Mouse (Mus musculus): Measurements from ENCODE around the gene Oosp1. TPM values are rescaled to one million over a fixed set of nuclear protein-coding genes. Genes with fewer than 3 reads are reported as not detected.

Gene Oosp1
- not detected in 2 replicates for polyA plus RNA-seq (2015; fragmentation: Nextera tagmentation; extraction: Ambion mirVana)

GRCm38 (mm10) chr19:11690839-11691238, at the start of gene Oosp1:
Gene Oosp1, minus strand, starts transcription at chr19:11691150.

GRCm38 (mm10) chr19:11696755-11697154, 5.8 kb upstream of the Oosp1 start, which contains the start of gene Oosp3:
Gene Oosp3, plus strand, starts transcription at chr19:11697055.

DNA sequence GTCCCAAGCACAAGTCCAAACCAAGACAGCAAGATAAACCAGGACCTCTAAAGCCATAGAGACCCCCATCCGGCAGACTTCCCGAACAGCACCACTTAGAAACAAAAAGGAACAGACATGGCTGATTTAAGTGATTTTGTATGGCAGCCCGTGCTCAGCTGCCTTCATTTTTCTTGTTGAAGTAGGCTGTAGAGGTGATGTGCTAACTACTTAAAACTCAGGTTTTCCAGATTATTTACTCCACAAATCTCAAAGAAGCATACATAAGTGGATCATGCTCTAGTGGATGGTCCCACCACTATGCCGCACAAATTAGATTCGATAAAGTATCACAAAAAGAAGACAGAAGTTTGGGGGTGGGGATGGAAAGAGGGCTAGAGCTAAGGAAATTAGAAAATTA, 30.5 kb downstream of the Oosp1 start, which contains the start of gene Oosp2:
Gene Oosp2, minus strand, starts transcription at position 101 of the 400 bp plus-strand sequence.

GRCm38 (mm10) chr19:11640732-11641131, 50.2 kb downstream of the Oosp1 start, which contains the start of gene Ms4a3:
Gene Ms4a3, minus strand, starts transcription at chr19:11640851.

DNA sequence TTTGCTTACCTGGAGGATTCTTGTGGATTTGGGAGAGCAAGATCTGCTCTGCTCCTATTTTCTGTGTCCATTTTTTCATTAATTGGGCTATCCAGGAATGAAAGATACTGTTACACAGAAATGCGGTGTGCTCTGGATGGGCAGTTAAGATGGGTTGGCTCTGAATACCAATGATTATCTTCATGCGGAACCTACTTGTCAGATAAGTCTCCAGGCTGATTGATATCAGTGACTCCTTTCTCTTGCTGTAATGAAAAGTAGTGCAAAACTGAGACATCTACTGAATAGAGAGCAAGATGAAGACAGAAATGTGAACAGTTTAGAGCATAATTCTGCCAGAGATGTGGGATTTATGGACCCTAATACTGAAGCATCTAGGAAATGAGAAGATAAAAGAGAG, 67.4 kb downstream of the Oosp1 start, which contains the start of gene Ms4a2:
Gene Ms4a2, minus strand, starts transcription at position 169 of the 400 bp plus-strand sequence.

Other genes starting within 250 kb of the Oosp1 start
- 0.41 TPM in 1 of 2 replicates, not detected in the other for gene Ms4a4b, start 247.6 kb downstream of the Oosp1 start, polyA plus RNA-seq (2015; fragmentation: Nextera tagmentation; extraction: Ambion mirVana)
- 3.8 and 5.3 TPM in 2 replicates for gene Ms4a6c, start 221.8 kb downstream of the Oosp1 start, polyA plus RNA-seq (2015; fragmentation: Nextera tagmentation; extraction: Ambion mirVana)
- gene Gm8369, start 205.2 kb downstream of the Oosp1 start, polyA plus RNA-seq (2015; fragmentation: Nextera tagmentation; extraction: Ambion mirVana), result 0.06 and 0.15 TPM in 2 replicates
- 3.1 and 3.4 TPM in 2 replicates for gene Ms4a6b, start 174.6 kb downstream of the Oosp1 start, polyA plus RNA-seq (2015; fragmentation: Nextera tagmentation; extraction: Ambion mirVana)
- 0.13 and 0.15 TPM in 2 replicates for gene Ms4a4d, start 154.3 kb downstream of the Oosp1 start, polyA plus RNA-seq (2015; fragmentation: Nextera tagmentation; extraction: Ambion mirVana)
- gene Ms4a6d, start 86.3 kb downstream of the Oosp1 start, polyA plus RNA-seq (2015; fragmentation: Nextera tagmentation; extraction: Ambion mirVana), result 2.9 and 4.1 TPM in 2 replicates
- 0.14 and 0.32 TPM in 2 replicates for gene Ms4a2, start 67.4 kb downstream of the Oosp1 start, polyA plus RNA-seq (2015; fragmentation: Nextera tagmentation; extraction: Ambion mirVana)
- 0.15 and 0.70 TPM in 2 replicates for gene Ms4a3, start 50.3 kb downstream of the Oosp1 start, polyA plus RNA-seq (2015; fragmentation: Nextera tagmentation; extraction: Ambion mirVana)
- not detected in 2 replicates for gene Oosp2, start 30.6 kb downstream of the Oosp1 start, polyA plus RNA-seq (2015; fragmentation: Nextera tagmentation; extraction: Ambion mirVana)
- not detected in 2 replicates for gene Oosp3, start 5.9 kb upstream of the Oosp1 start, polyA plus RNA-seq (2015; fragmentation: Nextera tagmentation; extraction: Ambion mirVana)
- gene Gif, start 56.4 kb upstream of the Oosp1 start, polyA plus RNA-seq (2015; fragmentation: Nextera tagmentation; extraction: Ambion mirVana), result not detected in 2 replicates
- gene Mrpl16, start 79.2 kb upstream of the Oosp1 start, polyA plus RNA-seq (2015; fragmentation: Nextera tagmentation; extraction: Ambion mirVana), result 56.0 and 56.6 TPM in 2 replicates
- 13.8 and 16.3 TPM in 2 replicates for gene Stx3, start 128.3 kb upstream of the Oosp1 start, polyA plus RNA-seq (2015; fragmentation: Nextera tagmentation; extraction: Ambion mirVana)
- gene Olfr1417, start 148.1 kb upstream of the Oosp1 start, polyA plus RNA-seq (2015; fragmentation: Nextera tagmentation; extraction: Ambion mirVana), result not detected in 2 replicates
- gene Olfr1418, start 169.9 kb upstream of the Oosp1 start, polyA plus RNA-seq (2015; fragmentation: Nextera tagmentation; extraction: Ambion mirVana), result not detected in 2 replicates
- not detected in 2 replicates for gene Olfr1419, start 184.0 kb upstream of the Oosp1 start, polyA plus RNA-seq (2015; fragmentation: Nextera tagmentation; extraction: Ambion mirVana)
- gene Olfr1420, start 195.4 kb upstream of the Oosp1 start, polyA plus RNA-seq (2015; fragmentation: Nextera tagmentation; extraction: Ambion mirVana), result 0.17 TPM in 1 of 2 replicates, not detected in the other
- gene Patl1, start 221.2 kb upstream of the Oosp1 start, polyA plus RNA-seq (2015; fragmentation: Nextera tagmentation; extraction: Ambion mirVana), result 8.6 and 11.9 TPM in 2 replicates

Measured in neural tube, postnatal 0 days (tissue).